Mouse (Mus musculus) liver, postnatal 0 days (tissue): Measurements from ENCODE around the gene Rab13.

Experiments used
- CTCF ChIP-seq: sonication (generic); IDR thresholded peaks from 2 replicates; pipeline ENCODE4 v1.5.1; 2016; ENCODE audit warnings: antibody characterized with exemption, low read depth
- EP300 ChIP-seq: IDR thresholded peaks from 2 replicates; pipeline ENCODE4 v1.6.1; 2016; ENCODE audit warnings: antibody characterized with exemption, low read depth, mild to moderate bottlenecking

DNA sequence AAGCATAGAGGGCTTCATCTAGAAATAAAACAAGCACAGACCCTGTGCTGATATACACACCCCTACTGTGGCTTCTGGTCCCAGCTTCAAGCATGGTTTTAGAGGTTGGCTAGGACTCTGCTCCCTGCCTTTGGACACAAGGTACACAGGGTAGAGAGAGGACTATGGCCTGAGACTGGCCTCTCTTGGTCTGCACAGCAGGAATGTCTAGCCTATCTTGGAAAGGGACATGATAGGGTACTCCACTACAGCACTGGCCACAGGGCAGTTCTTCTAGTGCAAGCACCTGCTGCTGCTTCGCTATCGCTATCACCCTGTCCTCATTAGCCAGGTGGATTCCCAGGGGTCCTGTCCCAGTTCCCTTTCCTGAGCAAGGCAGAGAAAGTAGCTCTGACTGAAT is 27.8 kb downstream of the Rab13 start:
- no peak for TF ChIP-seq CTCF
- TF ChIP-seq EP300: no peak
